Mouse (Mus musculus): Measurements from ENCODE around the gene Crebl2. TPM values are rescaled to one million over a fixed set of nuclear protein-coding genes. Genes with fewer than 3 reads are reported as not detected.

The Crebl2 gene
- total RNA-seq, 2 experiments from 2014 or later, result 10.4 to 10.9 TPM

DNA sequence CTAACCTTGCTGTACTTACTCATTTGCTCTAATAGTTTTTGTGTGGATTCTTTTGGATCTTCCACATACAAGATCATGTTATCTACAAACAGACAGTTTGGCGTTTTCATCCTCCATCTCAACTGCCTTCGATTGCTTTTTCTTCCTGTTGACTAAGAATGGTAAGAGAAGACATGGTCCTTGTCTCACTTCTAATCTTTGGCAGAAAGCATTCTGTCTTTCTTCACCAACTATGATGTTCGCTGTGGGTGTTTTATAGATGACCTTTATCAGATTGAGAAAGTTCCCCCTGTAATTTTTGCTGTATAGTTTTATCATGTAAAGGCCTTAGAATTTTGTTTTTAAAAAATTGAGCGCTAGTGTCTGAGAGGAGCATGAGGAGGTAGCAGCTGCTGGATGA is 8.2 kb downstream of the Crebl2 start:
- DNase-seq, result no peak
- intact Hi-C loops (cut with DNase I), result no loop called here
- Histone ChIP-seq H3K27ac (no peak overlapping the region), H3K4me3 (no peak overlapping the region)
- no peak for TF ChIP-seq CTCF (IDR thresholded peaks at IDR 0.05)

GRCm38 (mm10) chr6:134840346-134840745 is 10.4 kb downstream of the Crebl2 start:
- intact Hi-C loops (cut with DNase I), result no loop called here
- no peak for DNase-seq
- no peak for TF ChIP-seq CTCF (IDR thresholded peaks at IDR 0.05)

GRCm38 (mm10) chr6:134845726-134846125 is 15.8 kb downstream of the Crebl2 start:
- TF ChIP-seq CTCF (IDR thresholded peaks at IDR 0.05), result no peak

More at GRCm38 (mm10) chr6:134840346-134840745, 10.4 kb downstream of the Crebl2 start:
- H3K27ac ChIP-seq, result no peak overlapping the region
- no peak overlapping the region for H3K4me3 ChIP-seq

GRCm38 (mm10) chr6:134846308-134846707 is 16.4 kb downstream of the Crebl2 start:
- TF ChIP-seq CTCF (IDR thresholded peaks at IDR 0.05), result no peak
- Histone ChIP-seq H3K27ac (no peak overlapping the region), H3K4me3 (no peak overlapping the region)
- intact Hi-C loops (cut with DNase I), result no loop called here
- no peak for DNase-seq

More at GRCm38 (mm10) chr6:134845726-134846125, 15.8 kb downstream of the Crebl2 start:
- no peak for DNase-seq
- Histone ChIP-seq H3K27ac (no peak overlapping the region), H3K4me3 (no peak overlapping the region)
- intact Hi-C loops (cut with DNase I), result no loop called here

DNA sequence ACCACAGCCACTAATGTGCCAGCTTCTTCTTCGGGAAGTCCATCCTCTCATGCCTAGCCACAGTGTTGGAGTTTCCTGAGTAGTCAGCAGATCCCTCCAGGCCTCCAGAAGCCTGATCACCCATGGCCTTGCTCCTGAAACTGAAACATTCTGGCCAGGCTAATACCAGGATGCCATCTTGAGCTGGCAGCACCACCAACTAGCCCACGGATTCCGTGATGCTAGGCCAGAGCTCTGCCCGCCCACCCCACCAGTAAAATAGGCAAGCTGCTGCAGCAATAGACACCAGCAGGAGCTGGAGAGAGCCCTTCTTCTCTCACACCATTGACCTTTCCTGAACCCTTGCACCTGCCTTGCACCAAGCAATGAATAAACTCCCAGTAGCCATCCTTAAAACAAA is 17.6 kb downstream of the Crebl2 start:
- no peak for TF ChIP-seq CTCF (IDR thresholded peaks at IDR 0.05)
- no peak overlapping the region for H3K27ac ChIP-seq
- intact Hi-C loops (cut with DNase I), result no loop called here
- no peak overlapping the region for H3K4me3 ChIP-seq
- DNase-seq, result no peak

DNA sequence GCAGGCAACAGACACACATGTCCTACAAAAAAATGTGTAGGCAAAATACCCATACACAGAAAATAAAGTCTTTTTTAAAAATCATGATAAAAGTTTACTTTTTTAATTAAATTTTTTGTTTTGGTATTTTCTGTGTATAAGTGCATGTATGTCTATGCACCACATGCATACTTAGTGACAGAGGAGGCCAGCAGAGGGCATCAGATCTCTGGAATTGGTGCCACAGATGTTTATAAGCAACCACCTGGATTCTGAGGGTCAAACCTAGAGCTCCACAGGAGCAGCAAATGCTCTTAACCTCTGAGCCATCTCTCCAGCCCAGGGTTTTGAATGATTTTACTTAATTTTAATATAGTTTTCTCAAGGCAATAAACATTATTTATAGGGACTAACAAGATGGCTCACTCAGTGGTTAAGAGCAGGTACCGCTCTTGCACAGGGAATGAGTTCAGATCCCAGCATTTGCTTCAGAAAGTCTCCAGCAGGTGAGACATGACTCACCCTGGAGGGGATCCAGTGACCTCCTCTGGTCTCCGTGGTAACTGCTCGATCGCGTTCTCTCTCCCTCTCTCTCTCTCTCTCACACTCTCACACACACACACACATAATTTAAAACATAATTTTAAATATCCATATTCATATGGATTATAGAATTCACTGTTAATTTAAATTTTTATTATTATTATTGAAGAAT is 18.4 kb downstream of the Crebl2 start:
- intact Hi-C loops (cut with DNase I), result no loop called here
- TF ChIP-seq CTCF (IDR thresholded peaks at IDR 0.05), result peak; percentile 40
- no peak for DNase-seq
- Histone ChIP-seq H3K4me3 (no peak overlapping the region), H3K27ac (no peak overlapping the region)

DNA sequence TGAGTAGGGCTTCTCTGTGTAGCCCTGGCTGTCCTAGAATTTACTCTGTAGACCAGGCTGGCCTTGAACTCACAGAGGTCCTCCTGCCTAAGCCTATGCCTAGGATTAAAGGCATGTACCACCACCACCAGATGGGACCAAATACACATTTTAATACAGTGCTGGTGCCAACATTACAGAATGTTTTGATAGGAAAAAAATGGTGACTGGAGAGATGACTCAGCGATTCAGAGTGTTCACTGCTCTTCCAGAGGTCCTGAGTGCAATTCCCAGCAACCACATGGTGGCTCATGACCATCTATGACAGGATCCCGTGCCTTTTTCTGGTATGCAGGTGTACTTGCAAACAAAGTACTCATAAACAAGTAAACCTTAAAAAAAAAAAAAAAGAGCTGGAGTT is 19.5 kb downstream of the Crebl2 start:
- TF ChIP-seq CTCF (IDR thresholded peaks at IDR 0.05), result no peak
- DNase-seq, result no peak
- no peak overlapping the region for H3K27ac ChIP-seq
- no peak overlapping the region for H3K4me3 ChIP-seq
- intact Hi-C loops (cut with DNase I), result no loop called here

DNA sequence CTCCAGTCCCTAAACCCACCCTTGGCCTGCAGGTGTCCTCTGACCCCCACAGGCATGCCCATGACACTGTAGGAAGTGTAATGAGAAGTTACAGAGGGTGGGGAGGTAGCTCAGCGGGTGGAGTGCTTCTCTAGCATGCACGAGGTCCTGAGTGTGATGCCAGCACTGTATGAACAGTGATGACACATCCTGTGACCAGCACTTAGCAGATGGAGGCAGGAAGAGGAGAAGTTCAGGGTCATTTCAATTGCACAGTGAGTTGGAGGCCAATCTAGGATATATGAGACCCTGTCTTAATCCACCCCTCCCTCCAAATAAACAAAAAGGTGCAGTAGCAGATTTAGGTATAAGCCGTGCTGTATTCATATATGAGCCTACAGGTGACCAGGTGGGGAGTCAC is 20.0 kb downstream of the Crebl2 start:
- Histone ChIP-seq H3K4me3 (no peak overlapping the region), H3K27ac (no peak overlapping the region)
- no peak for TF ChIP-seq CTCF (IDR thresholded peaks at IDR 0.05)
- no peak for DNase-seq
- intact Hi-C loops (cut with DNase I), result no loop called here

- no peak for DNase-seq
- intact Hi-C loops (cut with DNase I), result no loop called here
- Histone ChIP-seq H3K4me3 (no peak overlapping the region), H3K27ac (no peak overlapping the region)
- no peak for TF ChIP-seq CTCF (IDR thresholded peaks at IDR 0.05)
Measured at GRCm38 (mm10) chr6:134854782-134855181, 24.8 kb downstream of the Crebl2 start.

DNA sequence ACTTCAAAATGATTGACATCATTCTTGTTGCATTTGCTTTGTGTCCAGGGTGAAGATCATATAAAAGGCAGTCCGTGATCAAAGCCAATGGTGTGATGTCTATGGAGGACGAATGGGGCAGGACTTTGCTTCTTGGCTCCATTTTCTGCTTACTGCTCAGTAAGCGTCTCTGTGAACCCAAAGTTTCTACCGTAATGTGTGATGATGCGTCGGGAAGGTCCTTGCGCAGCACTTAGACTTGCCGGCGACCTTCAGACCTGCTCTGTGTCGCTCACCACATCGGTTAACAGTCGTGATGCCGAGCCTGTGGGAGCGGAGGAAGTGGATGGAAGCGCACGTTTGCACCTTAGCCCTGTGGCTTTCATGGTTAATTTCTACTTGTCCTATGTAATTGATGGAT is 26.0 kb downstream of the Crebl2 start:
- no peak overlapping the region for H3K4me3 ChIP-seq
- no peak for DNase-seq
- TF ChIP-seq CTCF (IDR thresholded peaks at IDR 0.05), result no peak
- no peak overlapping the region for H3K27ac ChIP-seq
- intact Hi-C loops (cut with DNase I), result no loop called here

- Histone ChIP-seq H3K27ac (no peak overlapping the region), H3K4me3 (no peak overlapping the region)
- no peak for DNase-seq
- TF ChIP-seq CTCF (IDR thresholded peaks at IDR 0.05), result no peak
- intact Hi-C loops (cut with DNase I), result no loop called here
Measured at GRCm38 (mm10) chr6:134859021-134859420, 29.1 kb downstream of the Crebl2 start.

DNA sequence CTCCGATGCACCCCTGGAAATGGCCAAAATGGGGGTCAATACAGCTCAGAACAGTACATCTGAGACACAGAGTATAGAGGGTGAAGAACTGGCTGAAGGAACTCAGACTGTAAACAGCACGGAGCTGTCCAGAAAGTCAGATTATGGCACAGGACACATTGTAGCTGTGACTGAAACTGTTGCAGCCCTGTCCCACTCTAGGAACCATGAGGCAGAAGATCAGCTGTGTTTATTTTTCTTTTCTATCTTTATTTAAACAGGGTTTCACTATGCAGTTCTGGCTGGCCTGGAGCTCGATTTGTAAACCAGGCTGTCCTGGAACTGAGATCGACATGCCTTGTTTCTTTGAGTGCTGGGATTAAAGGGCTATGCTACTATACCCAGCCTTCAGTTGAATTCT is 30.3 kb downstream of the Crebl2 start:
- Histone ChIP-seq H3K4me3 (no peak overlapping the region), H3K27ac (no peak overlapping the region)
- no peak for DNase-seq
- TF ChIP-seq CTCF (IDR thresholded peaks at IDR 0.05), result no peak
- intact Hi-C loops (cut with DNase I), result no loop called here

GRCm38 (mm10) chr6:134861386-134861785 is 31.4 kb downstream of the Crebl2 start:
- Histone ChIP-seq H3K27ac (no peak overlapping the region), H3K4me3 (no peak overlapping the region)
- DNase-seq, result no peak
- intact Hi-C loops (cut with DNase I), result no loop called here
- TF ChIP-seq CTCF (IDR thresholded peaks at IDR 0.05), result no peak

DNA sequence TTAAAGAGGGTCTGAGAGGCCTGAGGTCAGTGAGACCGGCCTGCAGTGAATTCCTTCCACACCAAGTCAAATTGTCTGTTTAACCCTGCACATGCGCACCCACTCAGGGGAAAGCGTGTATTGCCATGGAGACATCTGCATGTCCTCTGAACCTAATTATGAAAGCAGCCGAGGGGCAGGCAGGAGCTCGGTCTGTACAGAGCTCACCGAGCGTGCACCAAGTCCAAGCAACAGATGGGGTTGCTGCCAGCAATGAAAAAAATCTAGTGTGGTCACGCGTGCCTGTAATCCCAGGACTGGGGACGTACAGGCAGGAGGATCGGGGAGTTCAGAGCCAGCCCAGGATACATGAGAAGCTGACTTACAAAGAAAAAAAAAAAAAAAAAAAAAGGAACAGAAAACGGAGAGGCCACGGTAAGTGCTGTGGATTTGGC is 32.7 kb downstream of the Crebl2 start:
- peak; percentile 33 for DNase-seq
- Histone ChIP-seq H3K27ac (no peak overlapping the region; the same call in 1 of the 2 replicates), H3K4me3 (peak overlapping the region; percentile 56)
- intact Hi-C loops (cut with DNase I), result no loop called here
- TF ChIP-seq CTCF (IDR thresholded peaks at IDR 0.05), result no peak

All from gastrocnemius, adult 2 months (tissue).